Mouse (Mus musculus) E14TG2a.4 (cell line): ENCODE measurements at regions not wholly inside any gene's neighbourhood (a gene's known extent, or its start where the extent isn't known, plus 50 kb on each side); places are given as distances from the start of the nearest gene placed in this dataset.

Experiments
- H3K27me3 ChIP-seq: 2 replicates; pipeline ENCODE4 v1.6.1; 2014; ENCODE audit warnings: low read length, control low read depth; ENCODE audit not compliant: insufficient read depth
- H3K36me3 ChIP-seq: 2 replicates; pipeline ENCODE4 v1.6.1; 2014; ENCODE audit warnings: low read length, control low read depth; ENCODE audit not compliant: insufficient read depth
- H3K4me1 ChIP-seq: replicated peaks from 2 replicates; pipeline ENCODE4 v1.6.1; 2014; ENCODE audit warnings: low read depth, low read length, control low read depth
- H3K4me3 ChIP-seq: replicated peaks from 2 replicates; pipeline ENCODE4 v1.5.1; 2014; ENCODE audit warnings: mild to moderate bottlenecking, low read length
- H3K9me3 ChIP-seq: 2 replicates; pipeline ENCODE4 v1.6.1; 2014; ENCODE audit warnings: low read length, control low read depth
- CTCF ChIP-seq: conservative IDR thresholded peaks from 2 replicates; pipeline ENCODE4 v1.5.1; 2014; ENCODE audit warnings: low read length
- NANOG ChIP-seq: IDR thresholded peaks from 2 replicates; pipeline ENCODE4 v1.6.1; 2014; ENCODE audit warnings: borderline replicate concordance, low read length, mixed read lengths
- POU5F1 ChIP-seq: IDR thresholded peaks from 2 replicates; pipeline ENCODE4 v1.6.1; 2014; ENCODE audit warnings: low read length, borderline replicate concordance

DNA sequence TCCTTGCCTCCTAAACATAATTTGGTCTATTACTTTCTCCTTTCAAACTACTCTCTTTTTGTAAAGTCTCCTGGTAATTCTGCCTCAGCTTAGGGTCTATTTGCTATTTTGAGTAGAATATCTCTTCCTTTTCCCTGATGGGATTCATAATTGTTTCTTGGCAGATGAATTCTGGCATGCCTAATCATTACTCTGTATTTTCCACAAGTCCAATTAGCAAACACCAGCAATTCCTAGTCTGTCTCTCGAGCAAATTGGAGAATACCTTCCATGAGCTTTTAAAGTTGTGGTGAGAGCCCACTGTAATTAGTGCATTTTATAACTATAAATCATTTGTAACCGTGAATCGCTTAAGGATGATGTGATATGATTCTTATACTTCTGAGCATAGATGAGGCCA lies 1358.6 kb upstream of the Sel1l start:
- Histone ChIP-seq H3K27me3 (no peaks in the 10 kb centered on the region), H3K9me3 (no peaks in the 10 kb centered on the region), H3K4me1 (no peaks in the 10 kb centered on the region), H3K4me3 (no peak overlapping the region), H3K36me3 (no peaks in the 10 kb centered on the region)
- TF ChIP-seq CTCF (no peak), POU5F1 (no peak), NANOG (no peak)

DNA sequence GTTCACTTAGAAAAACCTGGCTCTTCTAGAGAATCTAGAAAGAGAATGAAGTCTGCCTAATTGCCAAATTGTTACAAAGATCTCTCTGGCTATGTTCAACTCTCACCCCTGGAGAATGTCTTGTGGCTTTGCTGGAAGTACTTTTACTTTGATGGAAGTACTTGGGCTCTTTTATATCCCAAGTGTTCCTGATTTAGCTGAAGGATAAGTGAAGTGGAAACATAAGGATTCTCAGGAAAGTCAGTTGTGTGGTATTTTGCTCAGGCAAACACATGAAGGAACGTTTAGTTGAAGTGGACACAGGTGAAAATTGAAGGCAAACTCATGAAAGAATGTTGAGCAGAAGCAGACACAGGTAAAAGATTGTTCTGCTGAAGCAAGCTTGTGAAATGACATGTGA lies 1340.0 kb upstream of the Sel1l start:
- TF ChIP-seq CTCF = no peak
- TF ChIP-seq NANOG = no peak
- TF ChIP-seq POU5F1 = no peak
- Histone ChIP-seq H3K9me3 (no peaks in the 10 kb centered on the region), H3K4me1 (no peaks in the 10 kb centered on the region), H3K27me3 (no peaks in the 10 kb centered on the region), H3K36me3 (no peaks in the 10 kb centered on the region), H3K4me3 (no peak overlapping the region)

DNA sequence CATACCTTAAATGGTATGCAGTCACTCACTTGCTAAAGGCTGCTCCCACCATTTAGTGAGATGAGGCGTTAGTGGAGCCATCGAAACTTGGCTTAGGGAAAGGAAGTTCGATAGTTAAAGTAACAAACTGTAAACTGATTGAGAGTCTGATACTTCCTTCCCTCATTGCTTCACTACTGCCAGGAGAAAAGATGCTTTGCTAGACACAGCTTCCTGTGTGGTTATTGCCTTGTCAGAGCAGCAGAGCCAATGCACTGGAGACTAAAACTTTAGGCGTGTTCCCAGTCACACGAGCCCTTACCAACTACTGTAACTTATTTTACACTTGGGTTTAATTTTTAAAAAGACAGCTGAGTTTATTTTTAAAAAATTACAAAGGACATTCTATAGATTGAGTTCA lies 1324.8 kb upstream of the Sel1l start:
- H3K4me3 ChIP-seq = no peak overlapping the region
- H3K9me3 ChIP-seq = no peaks in the 10 kb centered on the region
- no peaks in the 10 kb centered on the region for H3K4me1 ChIP-seq
- no peaks in the 10 kb centered on the region for H3K36me3 ChIP-seq
- TF ChIP-seq NANOG (no peak), POU5F1 (no peak), CTCF (no peak)
- no peaks in the 10 kb centered on the region for H3K27me3 ChIP-seq

DNA sequence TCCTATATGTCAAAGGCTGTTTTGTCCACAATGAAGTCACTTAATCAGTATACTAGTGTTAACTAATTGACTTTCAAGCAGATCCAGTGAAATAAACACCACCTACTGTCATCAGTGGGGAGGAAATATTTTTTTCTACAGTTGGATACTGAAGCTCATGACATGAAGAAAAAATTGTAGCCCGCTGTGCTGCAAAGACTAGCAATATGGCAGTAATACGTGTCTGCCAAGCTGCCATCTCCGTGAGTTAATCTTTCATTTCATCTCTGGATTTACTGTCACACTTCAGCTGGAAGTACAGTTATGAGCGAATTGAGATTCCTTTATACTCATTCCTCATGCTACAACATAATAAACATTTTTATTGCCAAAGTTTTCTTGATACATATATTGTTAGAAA lies 1311.3 kb upstream of the Sel1l start:
- Histone ChIP-seq H3K4me3 (no peak overlapping the region), H3K36me3 (no peaks in the 10 kb centered on the region), H3K27me3 (no peaks in the 10 kb centered on the region), H3K4me1 (no peaks in the 10 kb centered on the region), H3K9me3 (no peaks in the 10 kb centered on the region)
- TF ChIP-seq CTCF (no peak), POU5F1 (no peak)

DNA sequence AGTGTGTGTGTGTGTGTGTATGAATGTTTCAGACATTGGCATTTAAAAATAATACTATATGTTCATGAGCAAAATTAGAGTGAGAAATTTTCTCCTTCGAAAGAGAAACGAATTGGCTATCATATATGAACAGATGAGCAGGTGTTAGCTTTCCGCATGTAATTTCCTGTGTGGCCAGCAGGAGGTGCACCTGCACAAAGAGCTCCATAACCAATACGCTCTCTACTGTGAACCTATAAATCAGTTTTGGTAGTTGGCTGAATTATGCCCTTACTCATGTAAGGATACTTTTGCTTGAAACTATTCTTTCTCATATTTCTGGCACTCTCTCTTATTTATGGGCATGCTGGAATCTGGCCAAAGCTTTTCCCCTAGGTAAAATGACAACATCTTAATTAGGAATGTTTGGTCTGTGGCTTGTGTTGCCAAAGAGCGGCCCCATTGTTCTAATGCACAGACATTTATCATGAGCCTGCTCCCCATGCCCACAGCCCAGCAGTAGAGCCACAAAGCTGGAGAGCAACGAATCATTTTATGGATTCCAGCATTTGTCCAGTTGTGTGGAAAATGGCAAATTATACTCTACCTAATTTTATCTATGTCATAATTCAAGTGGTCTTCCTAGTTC lies 1303.8 kb upstream of the Sel1l start:
- Histone ChIP-seq H3K4me3 (no peak overlapping the region), H3K27me3 (peaks cover 2% of the 10 kb centered on the region; the same call in 1 of the 2 replicates), H3K4me1 (no peaks in the 10 kb centered on the region), H3K9me3 (no peaks in the 10 kb centered on the region), H3K36me3 (no peaks in the 10 kb centered on the region)
- TF ChIP-seq CTCF (peak; percentile 80), POU5F1 (no peak)

DNA sequence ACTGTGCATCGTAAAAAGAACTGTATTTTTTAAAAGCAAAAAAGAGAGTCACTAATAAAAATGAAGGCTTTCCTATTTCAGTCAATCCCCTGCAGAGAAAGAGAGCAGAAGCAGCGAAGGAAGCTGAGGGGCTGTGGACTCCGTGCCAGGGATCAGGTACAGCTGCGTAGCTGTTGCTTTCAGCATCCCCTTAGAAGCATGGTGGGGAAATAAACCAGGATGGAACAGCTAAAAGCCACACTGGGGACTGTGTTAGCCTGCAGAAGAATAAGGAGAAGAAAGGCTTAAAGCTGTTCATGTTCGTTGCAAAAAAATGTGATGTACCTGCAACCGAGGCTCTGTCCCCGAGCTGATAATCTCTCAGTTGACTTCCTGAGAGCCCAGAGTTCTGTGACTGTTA lies 1302.6 kb upstream of the Sel1l start:
- H3K9me3 ChIP-seq = no peaks in the 10 kb centered on the region

DNA sequence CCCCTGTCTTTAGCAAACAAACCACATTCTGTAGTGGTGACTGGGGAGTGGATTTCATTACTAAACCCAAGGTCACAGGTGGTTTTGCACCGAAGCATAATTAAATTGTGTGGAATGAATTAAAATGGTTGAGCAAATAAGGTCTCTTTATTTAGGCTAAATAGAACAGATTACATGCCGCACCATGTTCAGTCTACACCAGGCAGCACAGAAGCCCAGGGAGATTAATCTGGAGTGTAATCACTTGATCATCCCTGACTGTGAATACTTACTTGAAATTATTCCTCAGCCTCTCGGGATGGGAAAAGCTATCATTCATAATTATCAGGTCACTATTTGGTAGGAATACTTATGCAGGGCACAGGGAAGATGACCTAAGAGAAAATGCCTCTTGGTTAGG lies 1293.3 kb upstream of the Sel1l start:
- Histone ChIP-seq H3K9me3 (no peaks in the 10 kb centered on the region), H3K4me1 (no peaks in the 10 kb centered on the region), H3K27me3 (no peaks in the 10 kb centered on the region), H3K4me3 (no peak overlapping the region), H3K36me3 (no peaks in the 10 kb centered on the region)
- TF ChIP-seq CTCF = no peak
- no peak for TF ChIP-seq POU5F1
- no peak for TF ChIP-seq NANOG

More for the DNA sequence above, 1302.6 kb upstream of the Sel1l start:
- peaks cover 2% of the 10 kb centered on the region; the same call in 1 of the 2 replicates for H3K27me3 ChIP-seq
- H3K4me1 ChIP-seq = no peaks in the 10 kb centered on the region
- H3K36me3 ChIP-seq = no peaks in the 10 kb centered on the region
- H3K4me3 ChIP-seq = no peak overlapping the region
- TF ChIP-seq NANOG (no peak), CTCF (no peak), POU5F1 (no peak)

DNA sequence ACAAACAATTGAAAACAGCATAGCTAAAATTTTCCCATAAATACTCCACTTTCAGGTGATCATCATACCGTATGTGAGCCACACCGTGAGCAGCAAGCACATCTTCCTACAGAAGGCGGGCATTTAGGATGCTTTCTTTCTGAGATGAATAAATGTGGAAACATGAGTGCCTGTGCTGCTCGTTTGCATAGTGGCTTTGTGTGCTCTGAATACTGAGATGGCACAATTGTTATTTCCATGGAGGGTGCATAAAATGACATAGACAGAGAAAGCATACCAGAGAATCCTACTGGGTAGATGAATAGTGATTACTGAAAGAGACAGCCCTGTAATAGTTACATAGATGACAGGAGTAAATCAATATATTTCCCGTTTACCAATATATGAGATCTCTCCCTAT lies 1287.4 kb upstream of the Sel1l start:
- H3K4me3 ChIP-seq = no peak overlapping the region
- H3K9me3 ChIP-seq = no peaks in the 10 kb centered on the region
- no peaks in the 10 kb centered on the region for H3K4me1 ChIP-seq
- H3K27me3 ChIP-seq = no peaks in the 10 kb centered on the region
- H3K36me3 ChIP-seq = no peaks in the 10 kb centered on the region
- no peak for TF ChIP-seq NANOG
- TF ChIP-seq CTCF = no peak
- no peak for TF ChIP-seq POU5F1

DNA sequence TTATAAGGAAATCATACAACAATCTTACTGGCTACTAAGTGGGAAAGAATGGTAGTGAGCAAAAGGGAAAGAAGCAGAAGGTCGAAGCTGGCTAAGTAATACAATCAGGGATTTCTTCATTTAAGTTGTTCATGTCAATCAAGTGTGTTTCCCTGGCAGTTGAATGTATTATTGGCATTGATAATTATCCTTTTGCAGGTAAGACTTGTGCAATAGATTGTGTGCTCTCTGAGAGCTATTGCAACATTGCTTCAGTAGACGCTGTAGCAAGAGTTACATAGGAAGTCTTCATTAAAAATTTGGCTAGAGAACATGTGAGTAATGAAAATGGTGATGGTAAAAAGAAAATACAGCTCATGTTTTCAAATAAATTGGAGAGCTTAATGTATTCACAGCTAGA lies 1273.3 kb upstream of the Sel1l start:
- Histone ChIP-seq H3K9me3 (no peaks in the 10 kb centered on the region), H3K4me1 (no peaks in the 10 kb centered on the region), H3K27me3 (no peaks in the 10 kb centered on the region), H3K36me3 (no peaks in the 10 kb centered on the region), H3K4me3 (no peak overlapping the region)
- TF ChIP-seq CTCF = no peak
- TF ChIP-seq POU5F1 = no peak
- TF ChIP-seq NANOG = no peak
